Mouse (Mus musculus) heart, embryonic 15.5 days (tissue): Measurements from ENCODE around the gene Tas2r110. TPM values are rescaled to one million over a fixed set of nuclear protein-coding genes. Genes with fewer than 3 reads are reported as not detected.

Source experiments
- ATAC-seq: fragments of 200-750 bp; cut with Nextera tagmentation; replicated peaks from 2 replicates; pipeline ENCODE4 v1.8.0; 2017; ENCODE audit warnings: low read depth, moderate TSS enrichment; ENCODE audit not compliant: insufficient number of reproducible peaks, insufficient read depth, low FRiP score
- H3K27ac ChIP-seq: fragments of 300-500 bp; sonication (generic); 2 replicates; pipeline ENCODE4 v1.5.1; 2015; ENCODE audit warnings: mild to moderate bottlenecking, inconsistent platforms
- H3K27me3 ChIP-seq: fragments of 300-500 bp; sonication (generic); 2 replicates; pipeline ENCODE4 v1.6.1; 2015; ENCODE audit warnings: inconsistent platforms
- H3K36me3 ChIP-seq: fragments of 300-500 bp; sonication (generic); 2 replicates; pipeline ENCODE4 v1.6.1; 2015; ENCODE audit warnings: mild to moderate bottlenecking, inconsistent platforms
- H3K4me1 ChIP-seq: fragments of 300-500 bp; sonication (generic); replicated peaks from 2 replicates; pipeline ENCODE4 v1.6.1; 2015; ENCODE audit warnings: inconsistent platforms
- H3K4me2 ChIP-seq: fragments of 300-500 bp; sonication (generic); 2 replicates; pipeline ENCODE4 v1.6.1; 2015; ENCODE audit warnings: inconsistent platforms, mild to moderate bottlenecking, moderate library complexity
- H3K4me3 ChIP-seq: fragments of 300-500 bp; sonication (generic); 2 replicates; pipeline ENCODE4 v1.5.1; 2015; ENCODE audit warnings: mild to moderate bottlenecking, inconsistent platforms
- H3K9ac ChIP-seq: fragments of 300-500 bp; sonication (generic); 2 replicates; pipeline ENCODE4 v1.6.1; 2015; ENCODE audit warnings: mild to moderate bottlenecking, inconsistent platforms
- H3K9me3 ChIP-seq: fragments of 300-500 bp; sonication (generic); replicated peaks from 2 replicates; pipeline ENCODE4 v1.6.1; 2016; ENCODE audit warnings: inconsistent platforms
- WGBS: fragments of 180-500 bp; shearing (Covaris S2); methylation state at CpG from one replicate; pipeline ENCODE4 v1.1.7; 2015; ENCODE audit warnings: mixed read lengths; 5-methylcytosine and 5-hydroxymethylcytosine counted together
- polyA plus RNA-seq: library from polyadenylated mRNA; unstranded; fragments of >200 nt; fragmentation: Nextera tagmentation; extraction: Ambion mirVana; gene quantifications from 2 replicates; pipeline ENCODE4 v1.2.1, GENCODE M21; 2015

Gene Tas2r110
- polyA plus RNA-seq: not detected in 2 replicates

DNA sequence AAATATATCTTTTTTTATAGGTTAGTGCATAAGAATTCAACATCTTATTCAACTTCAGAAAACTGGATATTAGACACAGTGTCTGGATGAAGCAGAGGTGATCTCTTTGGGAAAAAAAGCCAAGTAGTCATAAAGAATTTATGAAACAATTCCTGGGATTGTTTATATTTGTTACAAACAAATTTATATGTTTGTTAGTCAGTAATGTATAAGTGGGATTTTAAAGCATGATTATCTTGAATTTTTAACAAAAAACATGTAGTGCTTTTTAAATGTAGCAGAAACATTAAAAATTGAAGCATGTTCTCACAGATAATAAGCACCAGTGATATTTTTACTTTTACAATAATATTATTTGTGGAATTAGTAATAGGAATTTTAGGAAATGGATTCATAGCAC is at the start of gene Tas2r110:
Tas2r110 (plus strand) TSS at position 301 of the 400 bp plus-strand sequence.
- Histone ChIP-seq H3K36me3 (no peaks in the 10 kb centered on the region), H3K4me2 (no peak within 1 kb of the TSS), H3K4me3 (no peak within 1 kb of the TSS), H3K27me3 (no peaks in the 10 kb centered on the region), H3K27ac (no peak within 1 kb of the TSS), H3K9ac (no peak within 1 kb of the TSS), H3K4me1 (no peaks in the 10 kb centered on the region), H3K9me3 (no peaks in the 10 kb centered on the region)
- ATAC-seq: no peak

DNA sequence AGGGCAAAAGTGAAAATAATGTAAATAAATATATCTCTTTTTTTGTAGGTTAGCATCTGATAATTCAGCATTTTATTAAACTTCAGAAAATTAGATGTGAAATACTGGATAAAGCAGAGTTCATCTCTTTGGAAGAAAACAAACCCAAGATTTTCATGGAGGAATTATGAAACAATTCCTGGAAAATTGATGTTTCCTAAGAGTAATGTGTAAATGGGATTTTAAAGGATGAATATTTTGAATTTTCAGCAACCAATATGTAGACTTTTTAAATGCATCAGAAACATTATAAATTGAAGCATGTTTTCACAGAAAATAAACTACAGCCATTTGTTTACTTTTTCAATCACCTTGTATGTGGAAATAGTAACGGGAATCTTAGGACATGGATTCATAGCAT is 21.0 kb upstream of the Tas2r110 start, which contains the start of gene Tas2r123:
Tas2r123 (plus strand) TSS at position 301 of the 400 bp plus-strand sequence.
- ATAC-seq: no peak
- Histone ChIP-seq H3K4me3 (no peak within 1 kb of the TSS), H3K27me3 (no peaks in the 10 kb centered on the region), H3K4me2 (no peak within 1 kb of the TSS), H3K36me3 (no peaks in the 10 kb centered on the region), H3K4me1 (no peaks in the 10 kb centered on the region), H3K9me3 (no peaks in the 10 kb centered on the region), H3K27ac (no peak within 1 kb of the TSS), H3K9ac (no peak within 1 kb of the TSS)
- WGBS: 66% methylated on average over 1 of the region's 1 CpGs

DNA sequence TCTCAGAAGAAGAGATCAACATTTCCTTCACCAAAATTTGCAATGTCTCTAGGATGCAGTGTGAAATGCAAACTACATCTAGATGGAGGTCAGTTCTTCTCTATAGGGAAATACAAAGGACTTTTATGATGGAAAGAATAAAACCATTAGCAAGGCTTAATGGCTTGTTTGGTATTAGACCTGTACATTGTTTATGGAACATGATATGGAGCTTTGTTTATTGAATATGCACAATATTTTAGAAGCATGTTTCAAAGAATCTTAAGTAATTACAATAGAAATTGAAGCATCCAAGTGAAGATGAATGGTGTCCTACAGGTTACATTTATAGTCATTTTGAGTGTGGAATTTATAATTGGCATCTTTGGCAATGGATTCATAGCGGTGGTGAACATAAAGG is 12.7 kb upstream of the Tas2r110 start, which contains the start of gene Tas2r116:
Tas2r116 (plus strand) TSS at position 301 of the 400 bp plus-strand sequence.
- WGBS: 66% methylated on average over 1 of the region's 1 CpGs
- no peak for ATAC-seq
- no peaks in the 10 kb centered on the region for H3K4me1 ChIP-seq
- no peak within 1 kb of the TSS for H3K4me3 ChIP-seq
- H3K4me2 ChIP-seq: no peak within 1 kb of the TSS
- no peak within 1 kb of the TSS for H3K27ac ChIP-seq
- no peaks in the 10 kb centered on the region for H3K36me3 ChIP-seq
- no peak within 1 kb of the TSS for H3K9ac ChIP-seq
- H3K27me3 ChIP-seq: no peaks in the 10 kb centered on the region
- H3K9me3 ChIP-seq: no peaks in the 10 kb centered on the region

DNA sequence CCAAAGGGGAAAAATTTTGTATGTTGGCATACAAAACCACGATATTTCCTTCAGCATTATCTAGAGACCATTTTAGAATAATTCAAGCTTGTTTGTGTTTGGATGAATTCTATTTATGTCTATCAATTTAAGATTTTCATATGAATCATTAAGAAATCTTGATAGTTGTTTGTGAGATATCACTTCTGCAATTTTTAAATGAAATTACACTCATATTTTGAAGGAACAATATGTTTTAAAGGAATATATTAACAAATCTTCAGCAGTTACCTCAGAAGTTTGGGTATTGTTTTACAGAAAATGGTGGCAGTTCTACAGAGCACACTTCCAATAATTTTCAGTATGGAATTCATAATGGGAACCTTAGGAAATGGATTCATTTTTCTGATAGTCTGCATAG is 24.9 kb downstream of the Tas2r110 start, which contains the start of gene Tas2r113:
Tas2r113 (plus strand) TSS at position 301 of the 400 bp plus-strand sequence.
- Histone ChIP-seq H3K36me3 (no peaks in the 10 kb centered on the region), H3K4me2 (no peak within 1 kb of the TSS), H3K9ac (no peak within 1 kb of the TSS), H3K4me1 (no peaks in the 10 kb centered on the region), H3K4me3 (no peak within 1 kb of the TSS), H3K27ac (no peak within 1 kb of the TSS), H3K27me3 (no peaks in the 10 kb centered on the region), H3K9me3 (no peaks in the 10 kb centered on the region)
- ATAC-seq: no peak
- WGBS: 62% methylated on average over 1 of the region's 1 CpGs

DNA sequence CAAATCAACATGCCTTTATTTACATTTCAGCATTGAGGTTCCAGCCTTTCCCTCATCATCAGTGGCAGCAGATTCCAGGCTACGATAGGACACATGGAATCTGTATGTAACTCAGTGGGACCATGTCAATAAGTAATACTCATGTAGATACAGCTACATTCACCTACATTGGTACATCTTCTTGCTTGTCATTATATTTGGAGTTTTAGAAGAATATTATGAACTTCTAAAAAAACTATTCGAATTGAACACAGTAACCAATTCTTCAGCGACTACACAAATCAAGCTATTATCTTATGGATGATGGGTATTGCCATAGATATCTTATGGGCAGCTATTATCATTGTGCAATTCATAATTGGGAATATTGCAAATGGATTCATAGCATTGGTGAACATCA is 41.5 kb downstream of the Tas2r110 start, which contains the start of gene Tas2r125:
Tas2r125 (plus strand) TSS at position 301 of the 400 bp plus-strand sequence.
- no peak for ATAC-seq
- no peaks in the 10 kb centered on the region for H3K4me1 ChIP-seq
- no peak within 1 kb of the TSS for H3K27ac ChIP-seq
- H3K36me3 ChIP-seq: no peaks in the 10 kb centered on the region
- no peak within 1 kb of the TSS for H3K9ac ChIP-seq
- no peak within 1 kb of the TSS for H3K4me2 ChIP-seq
- no peak within 1 kb of the TSS for H3K4me3 ChIP-seq
- no peaks in the 10 kb centered on the region for H3K27me3 ChIP-seq
- H3K9me3 ChIP-seq: no peaks in the 10 kb centered on the region
- 75% methylated on average over 3 of the region's 3 CpGs for WGBS

Other genes starting within 250 kb of the Tas2r110 start
- gene A630073D07Rik, start 216.5 kb upstream of the Tas2r110 start, polyA plus RNA-seq: not detected in 2 replicates
- gene Tas2r120, start 211.1 kb upstream of the Tas2r110 start, polyA plus RNA-seq: not detected in 2 replicates
- not detected in 2 replicates for gene Tas2r121, start 167.0 kb upstream of the Tas2r110 start, polyA plus RNA-seq
- not detected in 2 replicates for gene Tas2r122, start 156.1 kb upstream of the Tas2r110 start, polyA plus RNA-seq
- not detected in 2 replicates for gene Tas2r115, start 130.0 kb upstream of the Tas2r110 start, polyA plus RNA-seq
- gene Tas2r124, start 113.3 kb upstream of the Tas2r110 start, polyA plus RNA-seq: not detected in 2 replicates
- gene Tas2r102, start 105.9 kb upstream of the Tas2r110 start, polyA plus RNA-seq: not detected in 2 replicates
- not detected in 2 replicates for gene Tas2r136, start 89.8 kb upstream of the Tas2r110 start, polyA plus RNA-seq
- gene Tas2r117, start 65.2 kb upstream of the Tas2r110 start, polyA plus RNA-seq: not detected in 2 replicates
- not detected in 2 replicates for gene Tas2r123, start 20.9 kb upstream of the Tas2r110 start, polyA plus RNA-seq
- gene Tas2r116, start 12.6 kb upstream of the Tas2r110 start, polyA plus RNA-seq: not detected in 2 replicates
- gene Tas2r113, start 25.0 kb downstream of the Tas2r110 start, polyA plus RNA-seq: not detected in 2 replicates
- not detected in 2 replicates for gene Tas2r125, start 41.6 kb downstream of the Tas2r110 start, polyA plus RNA-seq
- not detected in 2 replicates for gene Tas2r129, start 83.1 kb downstream of the Tas2r110 start, polyA plus RNA-seq
- not detected in 2 replicates for gene Tas2r131, start 89.9 kb downstream of the Tas2r110 start, polyA plus RNA-seq
- gene Tas2r109, start 113.0 kb downstream of the Tas2r110 start, polyA plus RNA-seq: not detected in 2 replicates
- not detected in 2 replicates for gene Tas2r103, start 169.1 kb downstream of the Tas2r110 start, polyA plus RNA-seq
- not detected in 2 replicates for gene Tas2r140, start 187.8 kb downstream of the Tas2r110 start, polyA plus RNA-seq
- 56.1 and 69.9 TPM in 2 replicates for gene Smim10l1, start 236.9 kb downstream of the Tas2r110 start, polyA plus RNA-seq